Mouse (Mus musculus) central nervous system, embryonic 14 days (tissue): ENCODE measurements around the gene Ccdc187. TPM values are rescaled to one million over a fixed set of nuclear protein-coding genes. Genes with fewer than 3 reads are reported as not detected.

Experiments
- polyA plus RNA-seq: library from polyadenylated mRNA; depleted of rRNA; stranded (reverse); fragments of >200 nt; gene quantifications from 2 replicates; pipeline ENCODE4 v1.2.3, GENCODE M21; 2012; rRNA removed

The Ccdc187 gene
- polyA plus RNA-seq: 1.4 and 1.5 TPM in 2 replicates

DNA sequence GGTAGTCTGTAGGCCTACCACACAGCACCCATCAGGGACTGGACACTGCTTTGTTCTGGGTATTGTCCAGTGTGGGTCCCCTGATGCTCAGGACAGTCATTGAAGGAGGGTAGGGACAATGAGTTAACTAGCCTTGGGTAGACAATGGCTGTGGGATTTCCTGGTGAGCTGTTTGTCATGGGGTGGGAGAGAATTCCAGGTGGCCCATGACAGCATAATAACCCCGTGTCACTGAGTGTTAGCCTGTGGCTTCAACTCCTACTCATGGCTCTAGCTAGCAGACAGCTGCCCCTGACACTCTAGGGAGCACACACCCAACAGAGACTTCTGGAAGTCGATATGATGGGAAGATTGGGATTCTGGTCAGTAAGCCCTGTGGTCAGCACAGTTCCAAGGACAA, at the start of gene Ccdc187:
Gene Ccdc187, minus strand, starts transcription at position 101 of the 400 bp plus-strand sequence.

DNA sequence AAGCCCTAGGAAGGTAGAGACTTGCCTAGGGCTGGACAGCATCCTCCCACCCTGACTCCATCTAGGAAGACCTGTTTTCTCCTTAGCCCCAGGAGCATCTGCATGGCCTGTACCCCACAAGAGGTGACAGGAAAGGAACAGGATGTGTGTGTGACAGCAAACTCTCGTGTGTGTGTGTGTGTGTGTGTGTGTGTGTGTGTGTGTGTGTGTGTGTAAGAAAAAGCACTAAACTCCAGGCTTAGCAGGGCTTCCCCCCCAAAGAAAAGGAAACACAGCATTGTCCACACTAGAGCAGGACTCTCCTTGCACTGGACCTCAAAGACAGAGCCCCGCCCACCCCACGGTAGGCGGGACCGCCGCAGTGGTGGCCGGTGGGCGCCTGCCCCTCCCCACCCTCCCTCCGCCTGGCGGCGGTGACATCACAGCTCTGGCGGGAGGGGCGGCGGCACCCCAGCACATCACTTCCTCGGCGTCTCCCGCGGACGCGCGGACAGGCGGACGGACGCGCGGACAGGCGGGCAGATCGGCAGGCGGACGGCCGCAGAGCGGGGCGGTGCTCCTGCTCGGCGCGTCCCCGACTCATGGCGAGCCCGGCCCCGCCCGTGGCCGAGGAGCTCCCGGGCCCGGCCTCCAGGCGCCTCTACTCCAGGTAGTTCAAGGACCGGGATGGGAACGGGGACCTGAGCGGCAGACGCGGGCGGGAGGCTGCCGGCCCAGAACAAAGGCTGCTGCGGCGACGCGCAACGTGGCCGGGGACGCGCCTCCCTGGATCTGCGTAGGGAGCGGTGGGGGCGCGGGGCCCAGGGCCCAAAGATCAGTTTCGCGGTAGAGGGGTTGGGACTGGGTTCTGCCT, 20.9 kb upstream of the Ccdc187 start, which contains the start of gene Gpsm1:
Gene Gpsm1, plus strand, starts transcription at position 444 of the 853 bp plus-strand sequence.

DNA sequence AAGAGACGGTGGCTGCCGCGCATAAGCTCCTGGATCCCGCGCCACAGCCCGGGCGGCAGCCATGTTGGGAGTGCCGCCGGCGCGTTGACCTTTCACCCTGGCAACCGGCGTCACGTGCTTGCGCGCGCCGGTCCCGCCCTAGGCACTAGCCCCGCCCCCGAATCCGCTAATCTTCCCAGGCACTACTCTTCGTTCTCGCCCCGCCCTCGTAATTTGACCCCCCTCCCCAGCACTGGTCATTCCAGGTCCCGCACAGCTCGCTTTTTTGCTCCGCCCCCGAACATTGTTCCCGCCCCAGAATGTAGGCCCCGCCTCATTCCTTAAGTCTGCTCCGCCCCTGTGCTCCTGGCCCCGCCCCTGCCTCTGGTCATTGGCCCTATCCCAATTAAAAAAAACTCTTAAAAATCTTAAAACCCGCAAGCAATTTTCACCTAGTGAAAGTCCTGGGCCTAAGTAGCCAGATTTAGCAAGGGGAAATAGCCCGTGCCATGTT, 57.0 kb downstream of the Ccdc187 start, which contains the start of gene Qsox2:
Gene Qsox2, minus strand, starts transcription at position 236 of the 493 bp plus-strand sequence.

DNA sequence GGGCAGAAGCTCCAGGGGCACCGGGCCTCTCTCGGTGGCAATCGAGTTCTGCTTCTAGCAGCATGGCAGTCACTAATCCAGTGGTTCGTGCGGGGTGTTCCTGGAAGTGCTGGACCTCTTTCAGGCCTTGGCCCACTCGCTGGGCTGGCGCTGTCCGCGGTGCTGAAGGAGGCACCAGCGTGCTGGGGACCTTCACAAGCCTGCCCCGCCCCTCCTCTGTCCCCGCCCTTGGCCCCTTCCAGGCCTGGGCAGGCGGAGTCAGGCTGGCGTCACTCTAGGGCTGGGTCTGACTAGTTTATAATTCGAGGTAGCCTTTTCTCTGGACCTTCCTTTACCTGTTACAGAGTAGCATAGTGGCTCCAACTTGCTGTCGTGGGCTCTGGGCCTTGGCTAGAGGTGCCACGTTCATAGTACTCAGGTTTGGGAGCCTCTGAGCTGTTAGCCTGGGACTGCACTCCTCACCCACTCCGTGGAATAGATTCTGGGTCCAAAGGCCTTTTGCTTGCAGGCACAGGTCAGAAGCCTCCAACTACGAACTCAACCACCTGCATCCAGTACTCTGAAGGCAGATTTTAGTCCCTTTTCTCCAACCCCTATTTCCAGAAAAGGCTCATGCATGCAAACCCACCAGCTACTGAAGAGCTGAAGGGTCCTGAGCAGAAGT, 86.1 kb downstream of the Ccdc187 start, which contains the start of gene Lhx3:
Gene Lhx3, minus strand, starts transcription at position 164 of the 664 bp plus-strand sequence.

Other genes starting within 250 kb of the Ccdc187 start
- gene Nacc2, start 171.3 kb downstream of the Ccdc187 start, polyA plus RNA-seq: 8.8 and 9.2 TPM in 2 replicates
- gene Lhx3, start 86.3 kb downstream of the Ccdc187 start, polyA plus RNA-seq: 1.4 and 3.3 TPM in 2 replicates
- 17.5 and 19.1 TPM in 2 replicates for gene Qsox2, start 57.0 kb downstream of the Ccdc187 start, polyA plus RNA-seq
- gene Gpsm1, start 21.0 kb upstream of the Ccdc187 start, polyA plus RNA-seq: 142 and 150 TPM in 2 replicates
- gene Dnlz, start 57.6 kb upstream of the Ccdc187 start, polyA plus RNA-seq: 28.7 and 32.5 TPM in 2 replicates
- 2.8 and 2.9 TPM in 2 replicates for gene Card9, start 66.4 kb upstream of the Ccdc187 start, polyA plus RNA-seq
- 48.5 and 57.4 TPM in 2 replicates for gene Snapc4, start 86.1 kb upstream of the Ccdc187 start, polyA plus RNA-seq
- 267 and 269 TPM in 2 replicates for gene Entr1, start 94.8 kb upstream of the Ccdc187 start, polyA plus RNA-seq
- 124 and 130 TPM in 2 replicates for gene Pmpca, start 94.8 kb upstream of the Ccdc187 start, polyA plus RNA-seq
- 41.5 and 43.5 TPM in 2 replicates for gene Inpp5e, start 114.6 kb upstream of the Ccdc187 start, polyA plus RNA-seq
- gene Sec16a, start 150.7 kb upstream of the Ccdc187 start, polyA plus RNA-seq: 42.2 and 47.4 TPM in 2 replicates
- 28.5 and 30.8 TPM in 2 replicates for gene Notch1, start 222.1 kb upstream of the Ccdc187 start, polyA plus RNA-seq